Mouse (Mus musculus): Measurements from ENCODE around the gene Rbfox3.
A peak's percentile ranks its signal among the peaks of the same experiment; 100 is the strongest.

Gene Rbfox3

DNA sequence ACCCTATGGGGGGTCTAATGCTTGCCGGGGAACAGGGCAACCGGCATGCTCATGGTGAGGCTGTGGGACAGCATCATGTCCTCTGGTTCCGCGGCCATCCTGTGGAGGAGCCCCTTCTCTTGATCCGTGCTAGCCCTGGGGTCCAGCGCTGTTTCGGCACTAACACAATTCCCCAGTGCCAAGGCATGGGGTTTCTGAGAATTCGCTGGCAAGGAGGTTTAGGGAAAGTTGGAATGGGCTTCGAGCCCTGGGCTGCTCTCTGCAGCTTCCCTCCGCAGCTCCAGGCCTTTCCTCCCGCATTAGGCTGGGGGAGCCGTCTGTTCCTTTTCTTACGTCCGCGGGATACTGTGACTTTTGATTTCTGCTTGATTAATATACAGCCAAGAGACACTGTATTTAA, 334.1 kb downstream of the Rbfox3 start:
- no peak for DNase-seq

DNA sequence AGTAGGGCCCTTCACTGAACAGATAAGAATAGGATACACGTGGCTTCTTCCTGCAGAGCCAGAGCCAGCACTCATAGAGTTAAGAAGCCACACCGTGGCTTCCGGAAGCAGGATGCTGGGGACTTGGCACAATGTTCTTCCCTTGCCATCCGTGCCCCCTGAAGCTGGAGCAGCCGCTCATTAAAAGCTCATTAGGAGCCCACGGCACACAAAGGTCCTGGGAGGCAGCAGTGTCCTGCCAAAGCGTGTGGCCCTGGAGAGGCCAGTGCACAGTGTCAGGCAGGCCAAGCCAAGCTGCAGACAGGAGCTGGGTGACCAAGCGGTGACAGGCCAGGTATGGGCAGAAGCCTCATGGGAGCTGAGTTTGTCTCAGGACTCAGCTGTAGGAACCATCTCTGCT, 334.8 kb downstream of the Rbfox3 start:
- DNase-seq, result no peak

- no peak for DNase-seq
These were observed 337.0 kb downstream of the Rbfox3 start for GRCm38 (mm10) chr11:118574418-118574817.

GRCm38 (mm10) chr11:118573569-118573968, 337.8 kb downstream of the Rbfox3 start:
- DNase-seq, result no peak

DNA sequence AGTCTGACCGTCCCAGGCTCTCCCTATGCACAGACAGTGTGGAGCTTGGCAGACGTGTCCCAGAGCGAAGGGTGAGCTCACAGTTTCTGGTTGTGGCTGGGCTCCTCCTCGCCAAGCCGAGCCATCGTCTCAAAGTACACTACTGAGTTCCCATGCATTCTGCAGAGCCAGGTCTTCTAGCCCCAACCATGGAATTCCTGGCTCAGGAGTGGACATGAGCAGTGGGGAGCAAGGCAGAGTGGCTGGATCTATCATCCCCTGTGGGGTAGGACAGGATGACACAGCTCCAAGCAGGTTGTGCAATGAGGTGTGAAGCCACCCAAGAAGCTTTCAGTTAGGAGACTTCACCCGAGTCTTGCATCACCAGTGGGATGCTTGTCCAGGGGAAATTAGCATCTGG, 338.4 kb downstream of the Rbfox3 start:
- DNase-seq, result no peak

DNA sequence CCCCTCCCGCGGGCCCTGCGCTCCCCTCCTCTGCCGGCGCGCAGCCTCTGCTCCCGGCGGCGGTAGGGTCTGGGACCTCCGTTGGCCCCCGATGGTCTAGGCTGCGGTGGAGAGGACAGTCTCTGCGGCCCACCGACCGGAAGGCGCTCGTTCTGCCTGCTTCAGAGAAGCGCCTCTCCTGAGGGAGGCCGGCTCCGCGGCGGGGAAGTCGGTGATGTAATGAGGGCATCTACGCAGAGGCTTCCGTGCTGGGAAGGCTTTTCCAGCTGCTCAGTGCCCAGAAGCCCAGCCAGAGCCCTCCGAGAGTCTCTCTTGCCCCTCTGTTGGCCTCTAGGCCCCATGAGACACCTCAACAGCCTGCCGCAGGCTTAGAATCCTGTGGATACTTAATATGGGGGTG, 341.2 kb downstream of the Rbfox3 start:
- no peak for DNase-seq

- no peak for DNase-seq
These were observed 341.8 kb downstream of the Rbfox3 start for GRCm38 (mm10) chr11:118569571-118570062.

GRCm38 (mm10) chr11:118563877-118564276, 347.5 kb downstream of the Rbfox3 start:
- DNase-seq, result no peak

GRCm38 (mm10) chr11:118562847-118563246, 348.6 kb downstream of the Rbfox3 start:
- DNase-seq, result no peak

DNA sequence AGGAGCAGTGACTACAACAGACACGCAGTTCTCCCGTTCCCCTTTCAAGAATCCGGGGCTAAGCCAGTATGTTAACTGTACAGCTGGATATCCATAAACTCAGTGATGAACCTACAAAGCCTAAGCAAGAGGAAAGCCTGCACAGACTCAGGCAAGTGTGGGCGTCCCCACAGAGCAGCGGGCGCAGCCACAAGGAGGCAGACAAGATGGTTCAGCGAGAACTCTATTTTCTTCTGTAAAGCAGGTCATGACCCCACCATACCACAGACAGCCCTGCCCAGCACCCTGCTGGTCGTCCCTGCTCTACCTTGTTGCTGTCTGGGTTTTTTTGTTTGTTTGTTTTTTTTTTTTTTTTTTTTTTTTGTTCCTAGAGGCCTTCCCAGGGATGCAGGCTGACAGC, 353.2 kb downstream of the Rbfox3 start:
- DNase-seq, result no peak

DNA sequence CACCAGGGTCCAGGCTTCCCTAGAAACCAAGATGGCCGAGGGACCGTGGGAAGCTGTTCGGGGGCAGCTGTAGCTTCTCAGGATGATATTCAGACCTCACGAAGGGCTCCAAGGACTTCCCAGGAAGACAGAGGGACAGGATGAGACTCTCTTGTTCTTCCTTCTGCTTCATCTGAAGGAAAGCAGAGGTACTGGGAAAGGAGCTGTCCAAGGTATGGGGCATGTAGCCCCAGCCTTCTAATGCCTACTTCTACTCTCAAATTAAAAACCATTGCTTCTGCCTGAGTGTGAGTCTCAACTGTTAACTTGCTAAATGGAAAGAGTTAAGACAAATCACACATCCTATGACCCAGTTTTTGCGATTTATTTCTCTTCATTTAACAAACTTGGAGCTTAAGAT, 355.8 kb downstream of the Rbfox3 start:
- DNase-seq, result no peak

- DNase-seq, result no peak
These were observed 356.9 kb downstream of the Rbfox3 start for GRCm38 (mm10) chr11:118554542-118554941.

GRCm38 (mm10) chr11:118553926-118554325, 357.5 kb downstream of the Rbfox3 start:
- no peak for DNase-seq

GRCm38 (mm10) chr11:118553001-118553400, 358.4 kb downstream of the Rbfox3 start:
- DNase-seq, result no peak

DNA sequence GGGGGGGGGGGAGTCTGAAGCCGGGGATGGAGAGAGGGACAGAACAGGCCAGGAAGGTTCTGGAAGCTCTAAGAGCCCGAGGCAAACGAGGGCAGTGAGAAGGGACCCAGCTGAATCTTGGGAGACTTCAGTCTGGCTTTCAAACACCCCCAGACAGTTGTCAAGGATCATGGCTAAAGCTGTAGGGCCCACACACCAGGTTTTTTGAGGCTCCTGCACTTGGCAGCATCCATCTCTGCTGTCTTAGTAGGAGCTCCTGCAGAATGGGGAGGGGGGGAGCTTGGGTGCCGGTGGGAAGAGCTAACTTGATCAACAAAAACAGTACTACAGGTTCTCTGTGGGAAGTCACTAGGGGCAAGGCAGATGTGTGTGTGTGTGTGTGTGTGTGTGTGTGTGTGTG, 358.9 kb downstream of the Rbfox3 start:
- no peak for DNase-seq

GRCm38 (mm10) chr11:118551705-118552104, 359.7 kb downstream of the Rbfox3 start:
- DNase-seq, result no peak

- DNase-seq, result peak; percentile 16
These were observed 360.4 kb downstream of the Rbfox3 start for GRCm38 (mm10) chr11:118550773-118551520.

GRCm38 (mm10) chr11:118548242-118548641, 363.2 kb downstream of the Rbfox3 start:
- no peak for DNase-seq

GRCm38 (mm10) chr11:118546269-118546668, 365.1 kb downstream of the Rbfox3 start:
- DNase-seq, result no peak

DNA sequence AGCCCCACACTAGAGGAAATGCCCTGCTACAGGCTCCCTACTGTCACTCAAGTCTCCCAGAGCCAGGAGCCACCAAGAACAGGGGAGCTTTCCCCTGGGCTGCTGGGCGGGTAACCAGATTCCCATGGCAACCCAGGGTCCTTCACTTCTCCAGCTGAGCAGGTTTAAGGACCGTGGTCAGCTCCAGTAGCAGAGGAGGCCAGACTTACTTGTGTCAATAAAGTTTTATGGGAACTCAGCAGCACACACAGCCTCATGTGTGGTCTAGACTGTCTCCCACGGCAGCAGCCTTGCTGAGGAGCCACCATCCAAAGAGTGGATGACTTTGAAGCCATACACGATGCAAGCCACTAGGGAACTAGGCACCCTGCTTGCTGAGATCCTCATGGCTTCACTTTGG, 365.7 kb downstream of the Rbfox3 start:
- no peak for DNase-seq

- no peak for DNase-seq
These were observed 366.8 kb downstream of the Rbfox3 start for GRCm38 (mm10) chr11:118544564-118544963.

- no peak for DNase-seq
These were observed 368.5 kb downstream of the Rbfox3 start for GRCm38 (mm10) chr11:118542906-118543305.

GRCm38 (mm10) chr11:118540411-118541026, 370.9 kb downstream of the Rbfox3 start:
- peak; percentile 62 for DNase-seq

DNA sequence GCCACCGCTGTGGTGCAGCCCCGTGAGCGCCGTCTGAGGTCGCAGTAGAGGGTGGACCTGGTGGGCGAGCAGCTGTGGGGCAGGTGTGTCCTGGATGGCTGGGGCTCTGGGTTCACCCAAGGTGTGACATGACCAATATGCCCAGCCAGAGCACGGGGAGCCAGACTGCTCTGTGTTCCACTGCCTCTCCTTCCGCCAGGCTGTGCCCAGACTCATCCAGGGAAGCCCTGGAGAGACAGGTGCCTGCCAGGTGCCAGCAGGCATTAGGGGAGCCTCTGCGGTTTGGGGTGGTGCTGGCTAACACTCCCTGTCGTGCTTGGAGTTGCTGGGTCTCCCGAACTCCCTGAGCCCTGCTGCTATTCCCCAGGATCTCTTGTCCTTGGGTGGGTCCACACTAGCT, 373.4 kb downstream of the Rbfox3 start:
- no peak for DNase-seq

Measured in kidney, adult 9 months (tissue).